Mouse (Mus musculus): ENCODE data around the gene Arid3c. TPM values are rescaled to one million over a fixed set of nuclear protein-coding genes. Genes with fewer than 3 reads are reported as not detected.
"Not testable (repeated sequence)": the region's sequence is repeated elsewhere in the genome, so short reads cannot be mapped to it uniquely, and the experiment has no call there.

The Arid3c gene
- polyA plus RNA-seq, 1 experiment from 2014 or later, result 0.17 TPM

- H3K4me2 ChIP-seq, result peak overlapping the region; percentile 47
- H3K9ac ChIP-seq; H3K9me3 ChIP-seq (replicated peaks); H3K27me3 ChIP-seq; H3K36me3 ChIP-seq; H3K27ac ChIP-seq: not testable (repeated sequence)
- 2% methylated on average over 10 of the region's 27 CpGs for WGBS
- ATAC-seq (replicated peaks; ENCODE audit: low FRiP score), result peak; percentile 61; the same call in 1 of the 2 replicates
- peaks cover 55% of the 10 kb centered on the region for H3K4me1 ChIP-seq
- H3K4me3 ChIP-seq (replicated peaks), result peak overlapping the region; percentile 22; the same call in 1 of the 2 replicates
Observed at GRCm38 (mm10) chr4:41683303-41683702, 47.6 kb downstream of the Arid3c start.

- Histone ChIP-seq H3K36me3 (no peaks in the 10 kb centered on the region), H3K27ac (peak overlapping the region; percentile 84), H3K4me3 (replicated peaks) (no peak overlapping the region), H3K9ac (no peak overlapping the region), H3K4me2 (peak overlapping the region; percentile 47; the same call in 1 of the 2 replicates), H3K4me1 (peaks cover 61% of the 10 kb centered on the region), H3K9me3 (replicated peaks) (no peaks in the 10 kb centered on the region), H3K27me3 (peaks cover 6% of the 10 kb centered on the region; the same call in 1 of the 2 replicates)
- no peak for ATAC-seq (replicated peaks; ENCODE audit: low FRiP score)
- 18% methylated on average over 6 of the region's 6 CpGs for WGBS
Observed at GRCm38 (mm10) chr4:41682789-41683188, 48.2 kb downstream of the Arid3c start.

- Histone ChIP-seq H3K4me2 (no peak overlapping the region), H3K27ac (peak overlapping the region; percentile 84), H3K36me3 (no peaks in the 10 kb centered on the region), H3K9me3 (replicated peaks) (no peaks in the 10 kb centered on the region), H3K9ac (no peak overlapping the region), H3K4me3 (replicated peaks) (no peak overlapping the region), H3K27me3 (peaks cover 7% of the 10 kb centered on the region), H3K4me1 (peaks cover 69% of the 10 kb centered on the region)
- no peak for ATAC-seq (replicated peaks; ENCODE audit: low FRiP score)
- 64% methylated on average over 10 of the region's 10 CpGs for WGBS
Observed at GRCm38 (mm10) chr4:41681947-41682346, 49.0 kb downstream of the Arid3c start.

- H3K4me1 ChIP-seq, result peaks cover 74% of the 10 kb centered on the region
- no peak for ATAC-seq (replicated peaks; ENCODE audit: low FRiP score)
- H3K4me3 ChIP-seq (replicated peaks), result no peak overlapping the region
- H3K9me3 ChIP-seq (replicated peaks), result no peaks in the 10 kb centered on the region
- H3K27ac ChIP-seq, result no peak overlapping the region
- no peaks in the 10 kb centered on the region for H3K36me3 ChIP-seq
- H3K9ac ChIP-seq, result no peak overlapping the region
- H3K27me3 ChIP-seq, result peaks cover 10% of the 10 kb centered on the region
- WGBS, result 59% methylated on average over 4 of the region's 4 CpGs
- H3K4me2 ChIP-seq, result no peak overlapping the region
Observed at GRCm38 (mm10) chr4:41681176-41681575, 49.8 kb downstream of the Arid3c start.

GRCm38 (mm10) chr4:41679291-41679690 lies 51.7 kb downstream of the Arid3c start:
- Histone ChIP-seq H3K27ac (peak overlapping the region; percentile 70), H3K4me2 (peak overlapping the region; percentile 15; the same call in 1 of the 2 replicates), H3K4me3 (replicated peaks) (no peak overlapping the region), H3K36me3 (no peaks in the 10 kb centered on the region), H3K9me3 (replicated peaks) (no peaks in the 10 kb centered on the region), H3K4me1 (peaks cover 79% of the 10 kb centered on the region), H3K9ac (no peak overlapping the region), H3K27me3 (peaks cover 10% of the 10 kb centered on the region)
- ATAC-seq (replicated peaks; ENCODE audit: low FRiP score), result peak; percentile 69
- 18% methylated on average over 1 of the region's 2 CpGs for WGBS

- Histone ChIP-seq H3K4me2 (0 out of 2 replicates have a peak overlapping the region, but pooled peaks have one; percentile 15), H3K36me3 (no peaks in the 10 kb centered on the region), H3K9me3 (replicated peaks) (no peaks in the 10 kb centered on the region), H3K4me1 (peaks cover 76% of the 10 kb centered on the region), H3K4me3 (replicated peaks) (no peak overlapping the region), H3K27me3 (peaks cover 10% of the 10 kb centered on the region), H3K27ac (peak overlapping the region; percentile 70), H3K9ac (no peak overlapping the region)
- no peak for ATAC-seq (replicated peaks; ENCODE audit: low FRiP score)
- WGBS, result 44% methylated on average over 6 of the region's 6 CpGs
Observed at GRCm38 (mm10) chr4:41678863-41679262, 52.1 kb downstream of the Arid3c start.

- ATAC-seq (replicated peaks; ENCODE audit: low FRiP score), result peak; percentile 34; the same call in 1 of the 2 replicates
Observed at GRCm38 (mm10) chr4:41677006-41677629, 53.8 kb downstream of the Arid3c start.

GRCm38 (mm10) chr4:41676248-41677005 lies 54.5 kb downstream of the Arid3c start:
- Histone ChIP-seq H3K4me2 (no peak overlapping the region), H3K27me3 (peaks cover 7% of the 10 kb centered on the region; the same call in 1 of the 2 replicates), H3K4me3 (replicated peaks) (no peak overlapping the region), H3K9me3 (replicated peaks) (no peaks in the 10 kb centered on the region), H3K36me3 (no peaks in the 10 kb centered on the region; the same call in 1 of the 2 replicates), H3K9ac (no peak overlapping the region), H3K4me1 (peaks cover 84% of the 10 kb centered on the region), H3K27ac (peak overlapping the region; percentile 61; the same call in 1 of the 2 replicates)
- ATAC-seq (replicated peaks; ENCODE audit: low FRiP score), result peak; percentile 5; the same call in 1 of the 2 replicates
- WGBS, result 44% methylated on average over 17 of the region's 17 CpGs

More at GRCm38 (mm10) chr4:41677006-41677629, 53.8 kb downstream of the Arid3c start:
- no peak overlapping the region for H3K4me2 ChIP-seq
- peaks cover 6% of the 10 kb centered on the region; the same call in 1 of the 2 replicates for H3K27me3 ChIP-seq
- no peak overlapping the region for H3K9ac ChIP-seq
- no peak overlapping the region for H3K4me3 ChIP-seq (replicated peaks)
- no peaks in the 10 kb centered on the region; the same call in 1 of the 2 replicates for H3K36me3 ChIP-seq
- H3K4me1 ChIP-seq, result peaks cover 81% of the 10 kb centered on the region
- H3K27ac ChIP-seq, result peak overlapping the region; percentile 61
- WGBS, result 28% methylated on average over 13 of the region's 13 CpGs
- no peaks in the 10 kb centered on the region for H3K9me3 ChIP-seq (replicated peaks)

Other genes with a start within 250 kb of the Arid3c start
- gene AI464131, start 228.1 kb downstream of the Arid3c start, polyA plus RNA-seq (2015; fragmentation: Nextera tagmentation; extraction: Ambion mirVana), result 7.4 and 9.0 TPM in 2 replicates
- gene 1110017D15Rik, start 213.8 kb downstream of the Arid3c start, polyA plus RNA-seq (2015; fragmentation: Nextera tagmentation; extraction: Ambion mirVana), result 0.55 TPM in 1 of 2 replicates, not detected in the other
- 1.9 and 2.8 TPM in 2 replicates for gene Fam219a, start 161.6 kb downstream of the Arid3c start, polyA plus RNA-seq (2015; fragmentation: Nextera tagmentation; extraction: Ambion mirVana)
- 1.6 and 1.7 TPM in 2 replicates for gene Dnaic1, start 161.4 kb downstream of the Arid3c start, polyA plus RNA-seq (2015; fragmentation: Nextera tagmentation; extraction: Ambion mirVana)
- gene Enho, start 90.8 kb downstream of the Arid3c start, polyA plus RNA-seq (2015; fragmentation: Nextera tagmentation; extraction: Ambion mirVana), result 19.1 and 22.6 TPM in 2 replicates
- gene Cntfr, start 34.1 kb downstream of the Arid3c start, polyA plus RNA-seq (2015; fragmentation: Nextera tagmentation; extraction: Ambion mirVana), result 19.8 and 22.1 TPM in 2 replicates
- gene Il11ra1, start 31.2 kb downstream of the Arid3c start, polyA plus RNA-seq (2015; fragmentation: Nextera tagmentation; extraction: Ambion mirVana), result 137 and 157 TPM in 2 replicates
- 76.2 and 83.6 TPM in 2 replicates for gene Rpp25l, start 17.6 kb downstream of the Arid3c start, polyA plus RNA-seq (2015; fragmentation: Nextera tagmentation; extraction: Ambion mirVana)
- 128 and 132 TPM in 2 replicates for gene Dctn3, start 8.0 kb downstream of the Arid3c start, polyA plus RNA-seq (2015; fragmentation: Nextera tagmentation; extraction: Ambion mirVana)
- gene Galt, start 24.1 kb upstream of the Arid3c start, polyA plus RNA-seq (2015; fragmentation: Nextera tagmentation; extraction: Ambion mirVana), result 50.7 and 52.5 TPM in 2 replicates
- 79.7 and 87.4 TPM in 2 replicates for gene Sigmar1, start 25.0 kb upstream of the Arid3c start, polyA plus RNA-seq (2015; fragmentation: Nextera tagmentation; extraction: Ambion mirVana)
- gene Ccl27a, start 43.1 kb upstream of the Arid3c start, polyA plus RNA-seq (2015; fragmentation: Nextera tagmentation; extraction: Ambion mirVana), result 36.5 and 42.4 TPM in 2 replicates
- 21.7 and 22.4 TPM in 2 replicates for gene Gm21541, start 172.5 kb upstream of the Arid3c start, polyA plus RNA-seq (2015; fragmentation: Nextera tagmentation; extraction: Ambion mirVana)
- gene Gm20878, start 210.4 kb upstream of the Arid3c start, polyA plus RNA-seq (2015; fragmentation: Nextera tagmentation; extraction: Ambion mirVana), result 1.9 and 2.2 TPM in 2 replicates
- gene Fam205a4, start 234.9 kb upstream of the Arid3c start, polyA plus RNA-seq (2015; fragmentation: Nextera tagmentation; extraction: Ambion mirVana), result 0.21 TPM in 2 replicates

All from kidney, embryonic 15.5 days (tissue).